Mouse (Mus musculus): ENCODE results near the gene Cdh20.

DNA sequence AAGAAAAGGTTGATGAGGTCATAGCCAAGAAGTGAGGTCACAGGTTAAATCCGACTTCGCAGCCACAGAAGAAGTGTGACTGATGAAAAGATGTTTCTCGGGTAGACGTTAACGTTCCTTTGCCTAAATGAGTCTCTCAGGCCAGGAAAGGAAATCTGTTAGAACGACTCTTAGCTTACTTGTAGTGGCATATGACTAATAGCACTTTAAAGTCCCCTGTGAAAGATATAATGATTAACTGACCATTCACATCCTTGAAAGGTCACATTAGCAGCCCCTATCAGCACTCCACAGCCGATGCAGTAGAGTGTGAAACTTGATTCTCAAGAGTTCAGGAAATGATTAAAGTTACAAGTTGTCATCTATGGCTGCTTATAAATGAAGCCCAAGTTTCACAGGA, 164.7 kb downstream of the Cdh20 start:
- TF ChIP-seq MAFK (IDR thresholded peaks at IDR 0.05; ENCODE audit: insufficient read depth, low read depth, low read length) (no peak), ZNF384 (IDR thresholded peaks at IDR 0.05; ENCODE audit: low read depth, low read length) (no peak)

Measured in ES-E14 (cell line).